Mouse (Mus musculus) kidney, postnatal 0 days (tissue): Measurements from ENCODE around the gene Zc3h12a. TPM values are rescaled to one million over a fixed set of nuclear protein-coding genes. Genes with fewer than 3 reads are reported as not detected.

ENCODE experiments used
- ATAC-seq: fragments of 200-750 bp; cut with Nextera tagmentation; replicated peaks from 2 replicates; pipeline ENCODE4 v1.8.0; 2017; ENCODE audit warnings: low read depth, moderate number of reproducible peaks, moderate TSS enrichment, moderate library complexity; ENCODE audit not compliant: low FRiP score
- DNase-seq: peaks from one replicate; pipeline ENCODE4 v3.0.0-alpha.2; 2016; ENCODE audit warnings: low spot score
- H3K27ac ChIP-seq: fragments of 300-500 bp; sonication (generic); 2 replicates; pipeline ENCODE4 v1.5.1; 2014; ENCODE audit warnings: mild to moderate bottlenecking
- H3K27me3 ChIP-seq: fragments of 300-500 bp; sonication (generic); 2 replicates; pipeline ENCODE4 v1.6.1; 2014; ENCODE audit warnings: low read length, mixed read lengths; ENCODE audit not compliant: insufficient read depth
- H3K36me3 ChIP-seq: fragments of 300-500 bp; sonication (generic); 2 replicates; pipeline ENCODE4 v1.6.1; 2014; ENCODE audit warnings: low read length, mixed read lengths; ENCODE audit not compliant: insufficient read depth
- H3K4me1 ChIP-seq: fragments of 300-500 bp; sonication (generic); replicated peaks from 2 replicates; pipeline ENCODE4 v1.6.1; 2014; ENCODE audit warnings: antibody characterized with exemption, low read length, mixed read lengths; ENCODE audit not compliant: insufficient read depth
- H3K4me2 ChIP-seq: fragments of 300-500 bp; sonication (generic); 2 replicates; pipeline ENCODE4 v1.6.1; 2014; ENCODE audit warnings: mild to moderate bottlenecking, low read length, moderate library complexity, mixed read lengths
- H3K4me3 ChIP-seq: fragments of 300-500 bp; sonication (generic); replicated peaks from 2 replicates; pipeline ENCODE4 v1.5.1; 2014; ENCODE audit warnings: low read depth, low read length
- H3K9ac ChIP-seq: fragments of 300-500 bp; sonication (generic); 2 replicates; pipeline ENCODE4 v1.6.1; 2014; ENCODE audit warnings: low read depth, low read length
- H3K9me3 ChIP-seq: fragments of 300-500 bp; sonication (generic); replicated peaks from 2 replicates; pipeline ENCODE4 v1.6.1; 2016; ENCODE audit warnings: low read length, inconsistent platforms, mixed read lengths
- CTCF ChIP-seq: IDR thresholded peaks from 2 replicates; pipeline ENCODE4 v1.5.1; 2016; ENCODE audit warnings: antibody characterized with exemption, low read depth, mild to moderate bottlenecking, moderate library complexity
- WGBS: fragments of 180-500 bp; shearing (Covaris S2); extraction: QIAGEN DNeasy Blood & Tissue Kit; methylation state at CpG from one replicate; pipeline ENCODE4 v1.1.7; 2014; 5-methylcytosine and 5-hydroxymethylcytosine counted together
- polyA plus RNA-seq: library from polyadenylated mRNA; unstranded; fragments of >200 nt; fragmentation: Nextera tagmentation; extraction: Ambion mirVana; gene quantifications from 2 replicates; pipeline ENCODE4 v1.2.1, GENCODE M21; 2015

Gene Zc3h12a
- polyA plus RNA-seq, 1 experiment from 2014 or later, result 0.78 TPM

DNA sequence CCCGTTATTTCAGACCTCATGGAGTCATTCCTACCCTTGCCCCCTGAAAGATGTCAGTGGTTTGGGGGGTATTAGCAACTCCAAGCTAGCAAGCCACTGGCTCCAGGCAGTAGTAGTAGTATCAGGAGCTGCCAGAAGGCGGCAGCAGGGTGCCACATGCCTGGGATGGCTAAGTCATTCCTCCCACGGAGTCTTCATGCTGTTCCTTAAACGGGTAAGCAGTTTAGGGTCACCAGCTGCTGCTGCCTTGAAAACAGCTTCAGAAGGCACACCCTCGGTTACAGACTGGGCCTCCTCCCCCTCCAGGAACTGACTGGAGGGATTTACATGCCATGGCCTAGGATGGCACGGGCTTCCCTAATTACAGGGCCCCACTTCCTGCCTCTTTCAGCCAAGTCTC is 13.0 kb downstream of the Zc3h12a start:
- H3K27me3 ChIP-seq, result no peaks in the 10 kb centered on the region
- H3K4me1 ChIP-seq, result peaks cover 13% of the 10 kb centered on the region; the same call in 1 of the 2 replicates
- 4% methylated on average over 6 of the region's 6 CpGs for WGBS
- H3K4me2 ChIP-seq, result no peak overlapping the region
- no peak overlapping the region for H3K4me3 ChIP-seq
- H3K27ac ChIP-seq, result peak overlapping the region; percentile 66
- TF ChIP-seq CTCF, result peak; percentile 81
- peak; percentile 50 for ATAC-seq
- DNase-seq, result peak; percentile 94
- H3K36me3 ChIP-seq, result 0 out of 2 replicates have a peak, but pooled peaks cover under 1% of the 10 kb centered on the region
- no peak overlapping the region for H3K9ac ChIP-seq
- H3K9me3 ChIP-seq, result no peaks in the 10 kb centered on the region

DNA sequence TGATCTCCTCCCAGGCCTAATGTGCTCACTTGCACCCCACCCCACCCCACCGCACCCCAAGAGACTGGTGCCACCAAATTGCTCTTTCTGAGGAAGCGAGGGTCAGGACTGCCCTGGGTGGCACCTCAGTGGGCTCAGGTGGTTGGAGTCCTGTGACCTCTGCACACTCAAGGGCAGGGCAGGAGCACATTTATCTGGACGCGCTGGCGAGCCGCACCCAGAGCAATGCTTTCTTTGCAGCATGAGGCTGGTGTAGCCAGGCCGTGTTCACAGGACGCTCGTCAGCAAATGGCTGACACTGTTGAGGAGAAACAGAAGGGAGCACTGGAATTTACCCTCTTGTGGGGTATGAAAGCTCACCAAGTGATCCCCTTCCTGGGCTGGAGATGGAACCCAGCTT is 22.3 kb downstream of the Zc3h12a start:
- 0 out of 2 replicates have a peak, but pooled peaks cover 19% of the 10 kb centered on the region for H3K36me3 ChIP-seq
- no peak for DNase-seq

DNA sequence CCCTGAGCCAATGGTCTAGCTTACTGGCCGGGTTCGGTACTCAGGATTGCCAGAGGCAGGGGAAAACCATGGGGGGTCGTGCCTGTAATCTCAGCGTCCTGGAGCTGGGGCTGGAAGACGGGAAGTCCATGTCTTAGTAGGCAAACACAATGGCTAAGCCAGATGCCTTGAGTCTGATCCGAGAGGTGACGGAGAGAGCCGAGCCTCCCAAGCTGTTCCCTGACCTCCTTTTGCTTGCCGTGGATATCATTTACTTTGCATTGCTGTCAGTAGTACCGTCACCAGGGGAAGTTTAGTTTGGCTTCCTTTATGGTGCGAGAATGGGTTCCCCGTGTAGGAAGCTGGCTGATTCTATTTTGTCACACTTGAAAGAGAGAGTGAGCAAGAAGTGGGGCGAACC is 26.3 kb downstream of the Zc3h12a start:
- DNase-seq (no peak), ATAC-seq (no peak)
- no peak overlapping the region for H3K9ac ChIP-seq
- no peak overlapping the region for H3K4me3 ChIP-seq
- no peak for TF ChIP-seq CTCF
- H3K27me3 ChIP-seq, result no peaks in the 10 kb centered on the region
- no peaks in the 10 kb centered on the region for H3K4me1 ChIP-seq
- no peak overlapping the region for H3K27ac ChIP-seq
- 0 out of 2 replicates have a peak, but pooled peaks cover 13% of the 10 kb centered on the region for H3K36me3 ChIP-seq
- 77% methylated on average over 13 of the region's 13 CpGs for WGBS
- no peak overlapping the region for H3K4me2 ChIP-seq
- H3K9me3 ChIP-seq, result no peaks in the 10 kb centered on the region

More for the DNA sequence above, 22.3 kb downstream of the Zc3h12a start:
- no peak for ATAC-seq
- H3K9ac ChIP-seq, result no peak overlapping the region
- no peak for TF ChIP-seq CTCF
- H3K27ac ChIP-seq, result no peak overlapping the region
- H3K4me1 ChIP-seq, result no peaks in the 10 kb centered on the region
- WGBS, result 90% methylated on average over 9 of the region's 9 CpGs
- no peak overlapping the region for H3K4me3 ChIP-seq
- H3K9me3 ChIP-seq, result no peaks in the 10 kb centered on the region
- no peak overlapping the region for H3K4me2 ChIP-seq
- H3K27me3 ChIP-seq, result no peaks in the 10 kb centered on the region

DNA sequence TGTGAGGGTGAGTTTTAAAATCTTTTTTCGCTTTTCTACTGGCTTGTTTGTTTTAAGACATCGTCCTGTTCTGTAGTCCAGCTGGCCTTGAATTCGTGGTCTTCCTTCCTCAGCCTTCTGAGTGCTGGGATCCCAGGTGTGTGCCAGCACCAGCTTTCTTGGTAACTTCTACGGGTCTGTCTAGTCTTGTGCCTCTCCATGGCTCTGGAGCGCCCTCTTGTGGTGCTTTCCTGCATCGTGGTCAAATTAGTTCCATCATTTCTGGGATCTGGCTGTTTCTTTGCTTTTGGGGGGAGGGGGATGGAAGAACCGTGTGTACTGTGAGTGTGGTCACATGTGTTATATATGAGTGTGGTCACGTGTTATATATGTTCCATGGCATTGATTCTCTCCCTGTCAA is 28.2 kb downstream of the Zc3h12a start:
- Histone ChIP-seq H3K27ac (no peak overlapping the region), H3K36me3 (0 out of 2 replicates have a peak, but pooled peaks cover 4% of the 10 kb centered on the region), H3K4me3 (no peak overlapping the region), H3K27me3 (no peaks in the 10 kb centered on the region), H3K9ac (no peak overlapping the region), H3K4me1 (no peaks in the 10 kb centered on the region), H3K4me2 (no peak overlapping the region), H3K9me3 (no peaks in the 10 kb centered on the region)
- peak; percentile 63; the same call in 1 of the 2 replicates for ATAC-seq
- DNase-seq, result peak; percentile 85
- 12% methylated on average over 8 of the region's 8 CpGs for WGBS
- peak; percentile 95 for TF ChIP-seq CTCF

DNA sequence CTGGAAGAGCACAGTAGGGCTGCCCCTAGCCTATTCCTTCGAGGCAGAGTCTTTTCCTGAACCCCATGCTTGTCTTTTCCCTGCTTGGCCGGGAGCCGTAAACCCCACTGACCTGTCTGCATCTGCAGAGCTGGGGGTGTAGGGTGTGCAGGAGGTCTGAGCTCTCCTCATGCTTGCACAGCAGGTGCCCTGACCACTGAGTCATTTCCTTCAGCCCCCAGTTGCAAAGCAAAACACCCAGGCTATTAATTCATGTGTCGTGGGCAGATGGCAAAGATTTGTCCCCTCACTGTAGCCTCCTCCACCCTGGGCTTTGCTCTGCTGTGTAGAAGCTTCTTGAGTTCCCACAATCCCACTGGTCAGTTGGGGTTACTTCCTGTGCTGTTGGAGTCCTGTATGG is 30.2 kb downstream of the Zc3h12a start:
- no peak overlapping the region for H3K27ac ChIP-seq
- 44% methylated on average over 4 of the region's 4 CpGs for WGBS
- no peaks in the 10 kb centered on the region for H3K9me3 ChIP-seq
- DNase-seq (no peak), ATAC-seq (no peak)
- H3K4me3 ChIP-seq, result no peak overlapping the region
- H3K36me3 ChIP-seq, result peaks cover 4% of the 10 kb centered on the region; the same call in 1 of the 2 replicates
- TF ChIP-seq CTCF, result no peak
- H3K4me1 ChIP-seq, result no peaks in the 10 kb centered on the region
- H3K9ac ChIP-seq, result no peak overlapping the region
- H3K27me3 ChIP-seq, result no peaks in the 10 kb centered on the region
- no peak overlapping the region for H3K4me2 ChIP-seq

DNA sequence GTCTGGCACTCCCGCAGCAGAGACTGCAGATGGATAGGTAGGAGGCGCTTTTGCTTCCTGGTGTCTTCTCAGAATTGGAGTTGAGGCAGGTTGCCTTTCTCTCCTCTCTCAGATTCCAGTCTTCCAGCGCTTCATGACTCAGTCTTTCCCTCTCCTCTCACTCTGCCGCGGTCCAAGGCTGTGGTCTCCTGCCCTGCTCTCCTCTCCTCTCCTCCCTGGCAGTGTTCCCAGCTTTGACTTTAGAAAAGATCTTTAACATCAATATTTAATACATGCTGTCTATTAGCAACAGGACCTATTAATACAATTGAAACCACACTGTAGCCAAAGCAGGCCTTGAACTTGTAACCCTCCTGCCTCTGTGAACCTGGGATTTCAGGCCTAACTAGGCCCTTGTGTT is 31.6 kb downstream of the Zc3h12a start:
- Histone ChIP-seq H3K4me2 (no peak overlapping the region), H3K9ac (no peak overlapping the region), H3K36me3 (peaks cover 4% of the 10 kb centered on the region; the same call in 1 of the 2 replicates), H3K27ac (no peak overlapping the region), H3K4me1 (no peaks in the 10 kb centered on the region), H3K4me3 (no peak overlapping the region), H3K9me3 (no peaks in the 10 kb centered on the region), H3K27me3 (no peaks in the 10 kb centered on the region)
- WGBS, result 95% methylated on average over 5 of the region's 5 CpGs
- DNase-seq (no peak), ATAC-seq (no peak)
- no peak for TF ChIP-seq CTCF

DNA sequence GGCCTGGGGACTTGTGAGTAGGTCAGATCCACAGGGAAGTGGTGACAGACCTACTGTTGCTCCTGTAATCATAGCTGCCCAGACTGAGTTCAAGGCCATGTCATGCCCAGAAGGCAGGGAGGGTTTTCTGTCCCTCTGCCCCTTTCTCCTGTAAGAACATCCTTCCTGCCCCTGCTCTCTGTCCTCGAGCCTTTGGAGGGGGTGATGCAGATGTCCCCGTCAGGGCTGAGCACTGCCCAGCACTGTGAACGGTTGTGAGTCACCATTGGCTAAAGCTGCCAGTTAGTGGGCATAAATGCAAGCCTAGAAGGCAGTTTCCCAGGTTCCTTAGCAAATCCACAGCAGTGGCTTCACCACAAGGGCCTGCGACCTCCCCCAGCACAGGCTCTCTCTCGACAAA is 34.6 kb downstream of the Zc3h12a start:
- ATAC-seq, result no peak
- Histone ChIP-seq H3K9ac (no peak overlapping the region), H3K4me2 (no peak overlapping the region), H3K27ac (no peak overlapping the region), H3K36me3 (peaks cover 26% of the 10 kb centered on the region), H3K9me3 (no peaks in the 10 kb centered on the region), H3K4me3 (no peak overlapping the region), H3K4me1 (no peaks in the 10 kb centered on the region), H3K27me3 (no peaks in the 10 kb centered on the region)
- 94% methylated on average over 5 of the region's 5 CpGs for WGBS
- TF ChIP-seq CTCF, result no peak
- DNase-seq, result no peak
